Mouse (Mus musculus) intestine, postnatal 0 days (tissue): ENCODE measurements around the gene Proser1. TPM values are rescaled to one million over a fixed set of nuclear protein-coding genes. Genes with fewer than 3 reads are reported as not detected.

Experiments used
- ATAC-seq: fragments of 200-750 bp; cut with Nextera tagmentation; 2 replicates; pipeline ENCODE4 v1.8.0; 2017; ENCODE audit warnings: mild to moderate bottlenecking, moderate TSS enrichment, moderate library complexity
- H3K27ac ChIP-seq: fragments of 300-500 bp; sonication (generic); 2 replicates; pipeline ENCODE4 v1.5.1; 2014; ENCODE audit warnings: mild to moderate bottlenecking, low read depth, low read length, moderate library complexity
- H3K27me3 ChIP-seq: fragments of 300-500 bp; sonication (generic); replicated peaks from 2 replicates; pipeline ENCODE4 v1.6.1; 2014; ENCODE audit warnings: low read length, mixed read lengths; ENCODE audit not compliant: control insufficient read depth, insufficient read depth
- H3K36me3 ChIP-seq: fragments of 300-500 bp; sonication (generic); 2 replicates; pipeline ENCODE4 v1.6.1; 2014; ENCODE audit warnings: mild to moderate bottlenecking, moderate library complexity; ENCODE audit not compliant: control insufficient read depth, insufficient read depth
- H3K4me1 ChIP-seq: fragments of 300-500 bp; sonication (generic); replicated peaks from 2 replicates; pipeline ENCODE4 v1.6.1; 2014; ENCODE audit warnings: antibody characterized with exemption, low read length, mixed read lengths; ENCODE audit not compliant: control insufficient read depth, insufficient read depth
- H3K4me2 ChIP-seq: fragments of 300-500 bp; sonication (generic); replicated peaks from 2 replicates; pipeline ENCODE4 v1.6.1; 2014; ENCODE audit warnings: low read depth, mild to moderate bottlenecking, moderate library complexity
- H3K4me3 ChIP-seq: fragments of 300-500 bp; sonication (generic); 2 replicates; pipeline ENCODE4 v1.5.1; 2014; ENCODE audit warnings: low read depth, low read length
- H3K9ac ChIP-seq: fragments of 300-500 bp; sonication (generic); 2 replicates; pipeline ENCODE4 v1.6.1; 2014; ENCODE audit warnings: mild to moderate bottlenecking, low read depth, low read length
- H3K9me3 ChIP-seq: fragments of 300-500 bp; sonication (generic); 2 replicates; pipeline ENCODE4 v1.6.1; 2016; ENCODE audit warnings: mixed run types; ENCODE audit not compliant: control insufficient read depth
- CTCF ChIP-seq: sonication (generic); IDR thresholded peaks from 2 replicates; pipeline ENCODE4 v1.5.1; 2016; ENCODE audit warnings: low read depth, mild to moderate bottlenecking, control low read depth, antibody characterized with exemption, moderate library complexity
- WGBS: fragments of 180-500 bp; shearing (Covaris S2); extraction: QIAGEN DNeasy Blood & Tissue Kit; methylation state at CpG from one replicate; pipeline ENCODE4 v1.1.7; 2014; 5-methylcytosine and 5-hydroxymethylcytosine counted together
- polyA plus RNA-seq: library from polyadenylated mRNA; unstranded; fragments of >200 nt; fragmentation: Nextera tagmentation; extraction: Ambion mirVana; gene quantifications from 2 replicates; pipeline ENCODE4 v1.2.1, GENCODE M21; 2015

The Proser1 gene
- polyA plus RNA-seq, 1 experiment from 2014 or later, result 8.9 TPM

DNA sequence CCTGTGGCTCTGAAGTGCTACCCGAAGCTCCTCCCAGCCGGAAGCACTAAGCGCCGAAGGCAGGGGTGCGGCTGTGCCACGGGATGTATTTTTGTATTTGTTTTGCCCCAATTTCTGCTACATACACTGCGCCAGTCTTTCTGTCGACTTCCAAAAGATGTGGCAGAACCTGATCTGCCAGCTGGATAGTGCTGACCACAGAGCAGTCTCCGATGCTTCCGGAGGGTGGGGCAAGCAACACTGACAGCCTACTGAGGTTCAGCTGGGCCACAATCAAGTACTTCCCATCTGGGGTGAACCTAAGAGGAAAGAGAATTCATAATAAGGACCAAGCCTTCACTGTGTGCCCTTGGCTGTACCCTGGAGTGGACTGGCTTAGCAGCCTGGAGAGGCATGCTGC lies 11.1 kb upstream of the Proser1 start:
- Histone ChIP-seq H3K9me3 (no peaks in the 10 kb centered on the region), H3K4me3 (no peak overlapping the region), H3K27me3 (no peaks in the 10 kb centered on the region), H3K4me1 (no peaks in the 10 kb centered on the region), H3K36me3 (peaks cover 61% of the 10 kb centered on the region), H3K4me2 (no peak overlapping the region), H3K27ac (peak overlapping the region; percentile 43), H3K9ac (no peak overlapping the region)
- TF ChIP-seq CTCF, result no peak
- ATAC-seq, result no peak
- 73% methylated on average over 10 of the region's 10 CpGs for WGBS

DNA sequence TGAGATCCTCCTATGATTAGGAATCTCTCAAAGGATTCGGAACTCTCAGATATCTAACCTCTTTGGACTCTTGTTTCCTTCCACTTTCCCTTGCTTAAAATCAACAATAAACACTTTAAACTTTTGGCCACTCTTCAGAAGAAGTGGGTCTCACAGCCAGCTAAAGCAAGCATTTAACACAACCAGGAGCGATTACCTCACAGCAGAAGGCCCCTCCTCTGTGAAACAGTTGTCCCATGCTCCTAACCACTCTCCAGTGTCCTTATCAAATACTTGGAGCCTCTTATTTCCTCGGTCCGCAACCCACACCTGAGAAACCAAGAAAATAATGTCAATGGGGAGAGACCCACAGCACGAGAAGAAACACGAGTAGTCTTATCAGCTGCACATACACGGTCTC lies 10.1 kb upstream of the Proser1 start:
- TF ChIP-seq CTCF, result no peak
- H3K36me3 ChIP-seq, result peaks cover 69% of the 10 kb centered on the region

DNA sequence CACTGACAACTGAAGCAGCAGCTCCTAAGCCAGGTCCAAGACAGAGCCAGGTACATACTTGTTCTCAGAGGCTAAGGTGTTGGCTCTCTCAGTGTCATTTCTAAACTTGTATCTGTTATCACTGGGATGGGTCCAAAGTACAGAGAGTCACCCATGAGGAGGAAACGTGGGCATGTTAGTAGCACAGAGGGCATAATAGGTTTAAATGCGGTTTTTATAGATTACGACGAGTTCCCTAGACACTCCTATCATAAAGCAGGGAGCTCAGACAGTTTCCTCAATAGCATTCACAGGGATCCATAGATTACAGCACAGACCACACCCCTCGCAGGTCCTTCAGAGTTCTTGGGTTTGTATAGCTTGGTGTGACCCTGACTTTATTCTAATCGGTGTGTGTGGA lies 9.5 kb upstream of the Proser1 start:
- Histone ChIP-seq H3K4me3 (no peak overlapping the region), H3K9ac (no peak overlapping the region), H3K27me3 (no peaks in the 10 kb centered on the region), H3K27ac (peak overlapping the region; percentile 79), H3K36me3 (peaks cover 72% of the 10 kb centered on the region), H3K9me3 (no peaks in the 10 kb centered on the region), H3K4me1 (no peaks in the 10 kb centered on the region), H3K4me2 (peak overlapping the region; percentile 24; the same call in 1 of the 2 replicates)
- TF ChIP-seq CTCF, result no peak
- 44% methylated on average over 6 of the region's 6 CpGs for WGBS
- peak; percentile 92 for ATAC-seq

More for the DNA sequence above, 10.1 kb upstream of the Proser1 start:
- no peak for ATAC-seq
- no peaks in the 10 kb centered on the region for H3K9me3 ChIP-seq
- H3K4me3 ChIP-seq, result no peak overlapping the region
- H3K4me1 ChIP-seq, result no peaks in the 10 kb centered on the region
- H3K27me3 ChIP-seq, result no peaks in the 10 kb centered on the region
- H3K27ac ChIP-seq, result peak overlapping the region; percentile 79
- 71% methylated on average over 7 of the region's 7 CpGs for WGBS
- no peak overlapping the region for H3K9ac ChIP-seq
- H3K4me2 ChIP-seq, result peak overlapping the region; percentile 24; the same call in 1 of the 2 replicates

DNA sequence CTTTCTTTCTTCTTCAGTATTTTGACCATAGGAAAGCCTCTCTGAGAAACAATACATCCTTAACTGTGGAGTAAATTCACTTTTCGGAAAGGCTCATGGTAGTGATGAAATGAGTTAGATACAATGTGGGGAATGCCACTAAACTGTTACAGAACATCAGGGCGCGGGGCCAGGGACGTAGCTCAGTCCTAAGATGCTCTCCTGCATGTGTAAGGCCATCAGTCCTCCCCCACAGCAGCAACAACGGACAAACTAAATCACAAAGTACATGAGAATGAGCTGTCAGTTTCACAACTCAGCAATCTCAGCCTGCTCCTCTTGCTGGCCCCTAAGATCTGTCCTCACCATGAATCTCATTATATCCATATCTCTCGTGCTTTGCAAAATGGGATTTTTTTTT lies 8.9 kb upstream of the Proser1 start:
- Histone ChIP-seq H3K27ac (peak overlapping the region; percentile 79), H3K4me3 (no peak overlapping the region), H3K4me2 (no peak overlapping the region), H3K9me3 (no peaks in the 10 kb centered on the region), H3K9ac (no peak overlapping the region), H3K27me3 (no peaks in the 10 kb centered on the region), H3K36me3 (peaks cover 69% of the 10 kb centered on the region), H3K4me1 (no peaks in the 10 kb centered on the region)
- 72% methylated on average over 6 of the region's 6 CpGs for WGBS
- no peak for TF ChIP-seq CTCF
- 0 out of 2 replicates have a peak, but pooled peaks have one; percentile 12 for ATAC-seq

DNA sequence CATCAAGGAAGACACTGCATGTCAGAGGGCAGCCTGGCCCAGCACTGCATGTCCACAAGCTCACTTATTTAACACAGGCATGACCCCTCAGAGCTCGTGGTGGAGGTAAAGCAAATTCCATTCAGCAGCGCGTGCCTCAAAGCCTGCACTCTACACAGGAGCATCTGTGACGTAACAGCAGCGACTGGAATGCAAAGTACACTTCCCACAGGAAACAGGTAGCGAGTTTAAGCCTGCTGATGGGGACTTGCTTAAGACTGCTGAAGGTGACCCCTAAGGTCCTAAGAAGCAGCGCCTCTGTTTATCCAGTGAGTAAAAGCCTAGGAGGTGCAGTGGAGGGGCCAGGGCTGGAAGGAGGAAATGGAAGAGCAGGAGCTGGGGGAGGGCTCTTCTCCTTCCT lies 8.5 kb upstream of the Proser1 start:
- Histone ChIP-seq H3K4me3 (no peak overlapping the region), H3K9ac (no peak overlapping the region), H3K9me3 (no peaks in the 10 kb centered on the region), H3K27ac (peak overlapping the region; percentile 79), H3K4me2 (no peak overlapping the region), H3K27me3 (no peaks in the 10 kb centered on the region), H3K4me1 (no peaks in the 10 kb centered on the region), H3K36me3 (peaks cover 73% of the 10 kb centered on the region)
- ATAC-seq, result peak; percentile 76
- TF ChIP-seq CTCF, result no peak
- 37% methylated on average over 7 of the region's 7 CpGs for WGBS

DNA sequence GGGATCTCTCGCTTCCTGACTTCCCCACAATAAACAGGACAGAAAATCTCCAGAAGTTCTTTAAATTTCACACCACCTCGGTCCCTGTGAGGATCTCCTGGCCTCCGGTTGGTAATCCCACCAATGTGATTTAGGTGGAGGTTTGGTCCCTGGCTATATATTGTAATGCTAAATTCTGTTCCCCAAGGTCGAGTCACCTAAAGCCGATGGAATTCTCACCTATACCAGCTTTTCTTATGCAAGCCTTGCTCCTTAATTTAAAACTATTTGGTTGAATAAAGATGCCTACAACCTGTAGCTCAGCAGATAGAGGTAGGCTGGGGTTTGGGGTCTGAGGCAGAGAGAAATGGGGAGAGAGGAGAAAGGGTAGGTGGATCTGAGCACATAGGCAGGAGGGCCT lies 5.7 kb upstream of the Proser1 start:
- no peak overlapping the region for H3K4me3 ChIP-seq
- no peak for TF ChIP-seq CTCF
- H3K9ac ChIP-seq, result no peak overlapping the region
- no peak for ATAC-seq
- H3K4me2 ChIP-seq, result no peak overlapping the region
- H3K4me1 ChIP-seq, result peaks cover 4% of the 10 kb centered on the region; the same call in 1 of the 2 replicates
- H3K27me3 ChIP-seq, result no peaks in the 10 kb centered on the region
- H3K36me3 ChIP-seq, result peaks cover 54% of the 10 kb centered on the region
- no peaks in the 10 kb centered on the region for H3K9me3 ChIP-seq
- 70% methylated on average over 5 of the region's 5 CpGs for WGBS
- no peak overlapping the region for H3K27ac ChIP-seq

DNA sequence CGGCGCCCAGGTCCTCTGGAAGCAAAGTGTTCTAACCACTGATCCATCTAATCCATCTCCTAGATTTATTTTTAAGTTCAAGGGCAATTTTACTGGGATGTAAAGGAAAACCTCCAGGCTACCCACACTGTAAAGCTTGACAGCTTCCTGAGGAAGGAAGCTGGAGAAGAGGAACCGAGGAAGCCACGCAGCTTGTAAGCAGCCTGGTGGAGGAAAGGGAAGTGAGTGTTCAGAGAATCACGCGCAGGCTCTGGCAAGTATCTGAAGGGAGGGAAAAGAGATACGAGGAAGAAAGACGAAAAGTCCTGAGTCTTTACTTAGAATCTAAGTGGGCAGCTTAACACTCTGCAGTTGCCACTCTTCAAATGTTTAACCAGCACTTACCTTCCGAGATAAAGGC lies 3.4 kb upstream of the Proser1 start:
- TF ChIP-seq CTCF, result no peak
- Histone ChIP-seq H3K9ac (no peak overlapping the region), H3K4me3 (no peak overlapping the region), H3K36me3 (peaks cover 39% of the 10 kb centered on the region), H3K4me2 (no peak overlapping the region), H3K4me1 (peaks cover 4% of the 10 kb centered on the region; the same call in 1 of the 2 replicates), H3K27me3 (no peaks in the 10 kb centered on the region), H3K9me3 (no peaks in the 10 kb centered on the region), H3K27ac (no peak overlapping the region; the same call in 1 of the 2 replicates)
- no peak for ATAC-seq
- WGBS, result 64% methylated on average over 9 of the region's 9 CpGs
